Mouse (Mus musculus): Measurements from ENCODE around the gene Dnajc12.

DNA sequence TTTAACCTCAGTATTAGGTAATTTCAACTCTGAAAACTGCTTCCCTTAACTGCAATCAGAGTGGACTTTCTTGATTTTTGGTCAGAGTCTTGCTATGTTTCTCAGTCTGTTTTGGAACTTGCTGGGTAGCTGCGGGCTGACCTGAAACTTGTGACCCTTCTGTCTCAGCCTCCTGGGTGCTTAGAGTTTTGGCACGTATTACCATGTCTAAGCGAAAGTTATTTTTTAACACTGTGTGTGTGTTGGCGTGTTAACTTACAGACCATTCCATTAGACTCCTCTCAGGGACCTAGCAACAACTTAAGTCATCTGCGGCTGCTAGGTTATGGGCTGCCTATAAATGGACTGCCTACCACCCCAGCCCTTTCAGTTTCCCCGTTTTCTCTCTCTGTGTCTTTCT, 14.9 kb upstream of the Dnajc12 start:
- no peak for TF ChIP-seq CTCF (IDR thresholded peaks at IDR 0.05; ENCODE audit: extremely low read depth, insufficient read length, insufficient replicate concordance, low read depth, low read length)
- TF ChIP-seq POLR2A (IDR thresholded peaks at IDR 0.05; ENCODE audit: low read depth, low read length), result no peak

All from small intestine, adult 2 months (tissue).